Mouse (Mus musculus) CH12.LX (cell line): Measurements from ENCODE around the gene Rsrc1. TPM values are rescaled to one million over a fixed set of nuclear protein-coding genes. Genes with fewer than 3 reads are reported as not detected.

Experiments used
- DNase-seq: peaks from one replicate; pipeline ENCODE4 v3.0.0-alpha.2; 2013; ENCODE audit errors: extremely low read depth
- H3K27ac ChIP-seq: 2 replicates; pipeline ENCODE4 v1.5.1; 2012; ENCODE audit warnings: low read depth, mild to moderate bottlenecking, control low read depth, moderate library complexity; ENCODE audit not compliant: insufficient read depth
- H3K27me3 ChIP-seq: replicated peaks from 2 replicates; pipeline ENCODE3; 2012; ENCODE audit warnings: inconsistent platforms
- H3K36me3 ChIP-seq, 2 experiments: replicated peaks in 1 of 2; 2 replicates each; pipeline versions ENCODE3 to v1.6.1; 2012; ENCODE audit warnings: inconsistent platforms in 1 of 2, low read length in 1 of 2, mild to moderate bottlenecking in 1 of 2, mixed read lengths in 1 of 2, moderate library complexity in 1 of 2; ENCODE audit not compliant: control insufficient read depth in 1 of 2, insufficient read depth in 1 of 2
- H3K4me1 ChIP-seq, 2 experiments: 2 replicates each; pipeline ENCODE4 v1.6.1; 2012; ENCODE audit warnings: inconsistent platforms in 1 of 2, moderate library complexity in 1 of 2; ENCODE audit not compliant: insufficient read depth in 2 of 2, control insufficient read depth in 1 of 2
- H3K4me2 ChIP-seq: 2 replicates; pipeline ENCODE4 v1.6.1; 2012; ENCODE audit warnings: low read depth, mild to moderate bottlenecking, control low read depth; ENCODE audit not compliant: poor library complexity, insufficient read depth, severe bottlenecking
- H3K4me3 ChIP-seq, 3 experiments: fragments of 150-350 bp in 1 of 3; sonication (generic) in 1 of 3; replicated peaks in 1 of 3; 2 replicates each; pipeline versions ENCODE3 to v1.5.1; 2011 to 2012; ENCODE audit warnings: low read depth in 2 of 3, low read length in 2 of 3, mild to moderate bottlenecking in 2 of 3, moderate library complexity in 2 of 3, control low read depth in 1 of 3, improper control_type of control experiment in 1 of 3, inconsistent platforms in 1 of 3, mixed read lengths in 1 of 3; ENCODE audit not compliant: poor library complexity in 1 of 3
- H3K79me2 ChIP-seq: replicated peaks from 2 replicates; pipeline ENCODE4 v1.6.1; 2012; ENCODE audit warnings: mild to moderate bottlenecking, moderate library complexity; ENCODE audit not compliant: control insufficient read depth, poor library complexity, insufficient read depth, severe bottlenecking; ENCODE audit errors: extremely low read depth
- H3K9ac ChIP-seq: 2 replicates; pipeline ENCODE4 v1.6.1; 2012; ENCODE audit warnings: low read depth, mild to moderate bottlenecking, control low read depth, moderate library complexity; ENCODE audit not compliant: insufficient read depth
- H3K9me3 ChIP-seq: replicated peaks from 2 replicates; pipeline ENCODE3; 2012; ENCODE audit warnings: low read length, inconsistent platforms, mixed read lengths
- BHLHE40 ChIP-seq: IDR thresholded peaks from 2 replicates; pipeline ENCODE4 v1.6.1; 2011; ENCODE audit warnings: mild to moderate bottlenecking, low read depth, low read length, improper control_type of control experiment
- CHD1 ChIP-seq: IDR thresholded peaks from 2 replicates; pipeline ENCODE4 v1.6.1; 2012; ENCODE audit warnings: low read depth, low read length, improper control_type of control experiment, inconsistent platforms
- CHD2 ChIP-seq: IDR thresholded peaks from 2 replicates; pipeline ENCODE4 v1.6.1; 2011; ENCODE audit warnings: low read length, improper control_type of control experiment
- CTCF ChIP-seq, 2 experiments: IDR thresholded peaks in 1 of 2; conservative IDR thresholded peaks in 1 of 2; 2 replicates each; pipeline ENCODE4 v1.5.1; 2011 to 2012; ENCODE audit warnings: low read depth in 2 of 2, low read length in 2 of 2, improper control_type of control experiment in 1 of 2, inconsistent platforms in 1 of 2, mild to moderate bottlenecking in 1 of 2, moderate library complexity in 1 of 2
- E2F4 ChIP-seq: IDR thresholded peaks from 2 replicates; pipeline ENCODE4 v1.6.1; 2011; ENCODE audit warnings: low read depth, low read length, improper control_type of control experiment; ENCODE audit not compliant: insufficient replicate concordance
- ELF1 ChIP-seq: IDR thresholded peaks from 2 replicates; pipeline ENCODE4 v1.6.1; 2014; ENCODE audit warnings: low read depth, mild to moderate bottlenecking, inconsistent platforms, low read length, improper control_type of control experiment
- EP300 ChIP-seq: IDR thresholded peaks from 2 replicates; pipeline ENCODE4 v1.6.1; 2011; ENCODE audit warnings: low read length, improper control_type of control experiment
- ETS1 ChIP-seq: conservative IDR thresholded peaks from 2 replicates; pipeline ENCODE4 v1.6.1; 2012; ENCODE audit warnings: low read depth, mild to moderate bottlenecking, inconsistent platforms, low read length, improper control_type of control experiment, moderate library complexity
- HCFC1 ChIP-seq: IDR thresholded peaks from 2 replicates; pipeline ENCODE4 v1.6.1; 2012; ENCODE audit warnings: low read depth, mild to moderate bottlenecking, inconsistent platforms, low read length, improper control_type of control experiment
- JUN ChIP-seq: IDR thresholded peaks from 2 replicates; pipeline ENCODE4 v1.6.1; 2011; ENCODE audit warnings: low read depth, mild to moderate bottlenecking, low read length, improper control_type of control experiment, moderate library complexity; ENCODE audit not compliant: insufficient read depth
- MAFK ChIP-seq: IDR thresholded peaks from 2 replicates; pipeline ENCODE4 v1.6.1; 2011; ENCODE audit warnings: low read length, improper control_type of control experiment; ENCODE audit not compliant: insufficient replicate concordance
- MAZ ChIP-seq: IDR thresholded peaks from 2 replicates; pipeline ENCODE4 v1.6.1; 2012; ENCODE audit warnings: low read depth, mild to moderate bottlenecking, inconsistent platforms, low read length, improper control_type of control experiment, moderate library complexity
- POLR2A ChIP-seq: IDR thresholded peaks from 2 replicates; pipeline ENCODE4 v1.6.1; 2011; ENCODE audit warnings: low read depth, mild to moderate bottlenecking, improper control_type of control experiment, low read length
- TCF12 ChIP-seq: IDR thresholded peaks from 2 replicates; pipeline ENCODE4 v1.6.1; 2014; ENCODE audit warnings: low read depth, mild to moderate bottlenecking, inconsistent platforms, low read length, improper control_type of control experiment
- UBTF ChIP-seq: IDR thresholded peaks from 2 replicates; pipeline ENCODE4 v1.6.1; 2012; ENCODE audit warnings: low read depth, mild to moderate bottlenecking, inconsistent platforms, low read length, improper control_type of control experiment, moderate library complexity
- USF2 ChIP-seq: conservative IDR thresholded peaks from 2 replicates; pipeline ENCODE4 v1.6.1; 2011; ENCODE audit warnings: low read depth, low read length, improper control_type of control experiment
- ZC3H11A ChIP-seq: IDR thresholded peaks from 2 replicates; pipeline ENCODE4 v1.6.1; 2012; ENCODE audit warnings: low read depth, mild to moderate bottlenecking, inconsistent platforms, low read length, improper control_type of control experiment
- ZMIZ1 ChIP-seq: IDR thresholded peaks from 2 replicates; pipeline ENCODE4 v1.6.1; 2012; ENCODE audit warnings: low read depth, mild to moderate bottlenecking, inconsistent platforms, low read length, improper control_type of control experiment
- ZNF384 ChIP-seq: IDR thresholded peaks from 2 replicates; pipeline ENCODE4 v1.6.1; 2012; ENCODE audit warnings: low read depth, low read length, improper control_type of control experiment, inconsistent platforms
- dilution Hi-C: fragments of 300-500 bp; cut with MboI; formaldehyde crosslinking; loops from 2 replicates; pipeline ENCODE4 v1.14.3; 2020; ENCODE audit warnings: low sequenced_read_pairs; ENCODE audit not compliant: extremely low pct_unique_long_range_greater_than_20kb, extremely low pct_ligation_motif_present
- in situ Hi-C: fragments of 300-500 bp; cut with MboI; formaldehyde crosslinking; loops from 3 replicates; pipeline ENCODE4 v1.14.3; 2019; ENCODE audit warnings: low sequenced_read_pairs, low pct_ligation_motif_present, low pct_unique_long_range_greater_than_20kb, mixed read lengths
- polyA plus RNA-seq: library from polyadenylated mRNA; unstranded; fragments of >175 nt; gene quantifications from 2 replicates; pipeline ENCODE4 v1.2.1, GENCODE M21; 2012; ENCODE audit warnings: low read depth; ENCODE audit not compliant: insufficient read length
- total RNA-seq, 2 experiments: library from RNA; depleted of rRNA; stranded (reverse); fragments of 300-350 nt in 1 of 2; fragments of >200 nt in 1 of 2; gene quantifications; 2 replicates each; pipeline ENCODE4 v1.2.3; 2012 to 2014

Gene Rsrc1
- total and polyA plus RNA-seq, 3 experiments, result 28.9 to 50.9 (median 34.0) TPM

- peak; percentile 6 for DNase-seq
- dilution Hi-C loops (no loop called here), in situ Hi-C loops (no loop called here)
- no peak overlapping the region for H3K9ac ChIP-seq
- no peaks in the 10 kb centered on the region for H3K27me3 ChIP-seq
- H3K79me2 ChIP-seq, result no peaks in the 10 kb centered on the region
- H3K36me3 ChIP-seq, result no peaks in the 10 kb centered on the region
- no peak overlapping the region for H3K4me3 ChIP-seq
- no peak for TF ChIP-seq TCF12
- TF ChIP-seq CTCF (conservative IDR thresholded peaks at IDR 0.05 in 1 of 2, IDR thresholded peaks at IDR 0.05 in 1 of 2; ENCODE audit: low read depth in 2 of 2, low read length in 2 of 2), result peak in 1 of 2 experiments; percentile 54; a peak in 2 of 4 replicates
- no peak overlapping the region for H3K4me2 ChIP-seq
- no peaks in the 10 kb centered on the region for H3K4me1 ChIP-seq
- H3K9me3 ChIP-seq, result peaks cover 4% of the 10 kb centered on the region
- H3K27ac ChIP-seq, result no peak overlapping the region
Observed at GRCm38 (mm10) chr3:67369407-67370079, 388.4 kb downstream of the Rsrc1 start.

GRCm38 (mm10) chr3:67372194-67372593 lies 391.0 kb downstream of the Rsrc1 start:
- dilution Hi-C loops (no loop called here), in situ Hi-C loops (no loop called here)
- no peak for DNase-seq
- Histone ChIP-seq H3K4me2 (no peak overlapping the region; the same call in 1 of the 2 replicates), H3K4me3 (no peak overlapping the region), H3K79me2 (no peaks in the 10 kb centered on the region), H3K9ac (no peak overlapping the region), H3K36me3 (no peaks in the 10 kb centered on the region), H3K27ac (no peak overlapping the region), H3K27me3 (no peaks in the 10 kb centered on the region), H3K4me1 (no peaks in the 10 kb centered on the region), H3K9me3 (peaks cover 4% of the 10 kb centered on the region)
- TF ChIP-seq E2F4 (no peak), ZMIZ1 (no peak), ZC3H11A (no peak), POLR2A (no peak), ETS1 (no peak), CHD2 (no peak), ZNF384 (no peak), MAZ (no peak), JUN (no peak)

GRCm38 (mm10) chr3:67372781-67373180 lies 391.6 kb downstream of the Rsrc1 start:
- no peaks in the 10 kb centered on the region for H3K36me3 ChIP-seq
- no peak overlapping the region for H3K4me3 ChIP-seq
- H3K27me3 ChIP-seq, result no peaks in the 10 kb centered on the region
- no peak overlapping the region for H3K9ac ChIP-seq
- no peak for DNase-seq
- H3K9me3 ChIP-seq, result peaks cover 4% of the 10 kb centered on the region
- H3K27ac ChIP-seq, result no peak overlapping the region
- dilution Hi-C loops (no loop called here), in situ Hi-C loops (no loop called here)
- H3K79me2 ChIP-seq, result no peaks in the 10 kb centered on the region
- H3K4me1 ChIP-seq, result no peaks in the 10 kb centered on the region
- TF ChIP-seq CHD1 (no peak), USF2 (no peak), UBTF (no peak), MAZ (no peak), MAFK (no peak), ZMIZ1 (no peak), JUN (no peak), POLR2A (no peak), ETS1 (no peak), ELF1 (no peak), TCF12 (no peak), BHLHE40 (no peak), CTCF (conservative IDR thresholded peaks at IDR 0.05 in 1 of 2, IDR thresholded peaks at IDR 0.05 in 1 of 2; ENCODE audit: low read depth in 2 of 2, low read length in 2 of 2) (no peak), E2F4 (no peak), EP300 (no peak), HCFC1 (no peak)
- peak overlapping the region; percentile 25; the same call in 1 of the 2 replicates for H3K4me2 ChIP-seq
